Mouse (Mus musculus) kidney, postnatal 36 days (tissue): Measurements from ENCODE around the gene Arid1b.
"Not testable (repeated sequence)": the region's sequence is repeated elsewhere in the genome, so short reads cannot be mapped to it uniquely, and the experiment has no call there.

ENCODE experiments used
- DNase-seq, 2 experiments: peaks; one replicate each; pipeline ENCODE4 v3.0.0; 2021 to 2022; ENCODE audit warnings: mixed read lengths in 2 of 2

Arid1b gene

DNA sequence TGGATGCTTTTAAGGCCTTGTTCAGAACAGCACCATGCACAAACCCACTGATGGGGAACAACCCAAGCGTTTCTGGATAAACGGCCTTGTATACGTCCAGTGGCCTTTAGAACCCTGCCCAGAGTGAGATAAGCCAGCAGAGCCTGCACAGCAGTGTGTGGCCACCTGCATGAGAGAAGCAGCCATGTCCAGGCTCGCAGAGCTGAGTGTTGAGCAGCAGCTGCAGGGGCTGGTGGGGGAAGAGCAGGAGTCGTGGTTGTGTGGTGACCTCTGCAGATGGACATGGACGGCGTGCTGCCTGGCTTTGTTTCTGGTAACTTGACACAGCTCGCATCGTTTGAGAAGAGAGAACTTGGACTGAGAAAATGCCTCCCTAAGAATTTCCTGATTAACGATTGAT lies 97.8 kb downstream of the Arid1b start:
- DNase-seq = no peak

GRCm38 (mm10) chr17:5093343-5093742 lies 99.2 kb downstream of the Arid1b start:
- not testable (repeated sequence) for DNase-seq

GRCm38 (mm10) chr17:5094636-5095035 lies 100.5 kb downstream of the Arid1b start:
- peak; percentile 37 to 55 for DNase-seq

- DNase-seq = no peak
Measured at GRCm38 (mm10) chr17:5095741-5096140, 101.6 kb downstream of the Arid1b start.

- DNase-seq = no peak
Measured at GRCm38 (mm10) chr17:5097046-5097445, 102.9 kb downstream of the Arid1b start.

GRCm38 (mm10) chr17:5097545-5098475 lies 103.7 kb downstream of the Arid1b start:
- peak; percentile 52 to 62 for DNase-seq

GRCm38 (mm10) chr17:5098727-5099126 lies 104.6 kb downstream of the Arid1b start:
- no peak for DNase-seq

- DNase-seq = no peak
Measured at GRCm38 (mm10) chr17:5099238-5099637, 105.1 kb downstream of the Arid1b start.

DNA sequence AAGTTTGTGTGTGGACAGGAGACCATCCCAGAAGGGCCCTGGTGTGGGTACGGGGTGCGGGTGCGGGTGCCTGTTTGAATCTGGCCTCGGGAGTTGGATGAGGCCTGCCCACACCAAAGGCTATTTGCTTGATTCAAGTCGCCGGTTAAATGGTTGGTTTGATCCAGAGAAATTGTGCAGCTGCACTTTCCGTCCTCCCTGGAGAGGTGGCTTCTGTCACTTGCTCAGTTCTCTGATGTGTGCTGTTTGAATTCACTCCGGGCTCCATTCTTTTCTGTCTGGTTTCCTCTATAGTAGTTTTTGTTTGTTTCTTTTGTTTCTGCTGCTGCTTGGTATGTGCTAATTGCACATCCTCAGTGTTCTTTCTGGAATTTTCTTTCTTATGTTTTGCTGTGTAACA lies 107.0 kb downstream of the Arid1b start:
- no peak for DNase-seq

DNA sequence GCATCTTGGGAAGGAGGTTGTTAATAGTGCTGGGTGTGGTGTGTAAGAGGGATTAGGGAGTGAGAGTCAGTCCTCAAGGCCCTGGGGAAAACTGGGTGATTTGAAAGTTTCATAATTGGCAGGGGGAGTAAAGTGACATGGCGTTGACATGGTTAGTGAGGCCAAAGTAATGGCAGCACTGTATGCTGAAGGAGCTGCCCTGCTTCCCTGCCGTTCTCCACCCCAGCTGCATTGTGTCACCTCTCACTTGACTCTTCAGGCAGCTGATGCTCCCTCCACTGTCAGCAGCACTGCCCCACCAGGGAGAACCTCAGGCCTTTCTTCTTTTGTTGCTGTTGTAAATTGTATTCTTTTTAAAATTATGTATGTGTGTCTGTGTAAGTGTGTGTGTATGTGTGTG lies 107.8 kb downstream of the Arid1b start:
- DNase-seq = no peak

DNA sequence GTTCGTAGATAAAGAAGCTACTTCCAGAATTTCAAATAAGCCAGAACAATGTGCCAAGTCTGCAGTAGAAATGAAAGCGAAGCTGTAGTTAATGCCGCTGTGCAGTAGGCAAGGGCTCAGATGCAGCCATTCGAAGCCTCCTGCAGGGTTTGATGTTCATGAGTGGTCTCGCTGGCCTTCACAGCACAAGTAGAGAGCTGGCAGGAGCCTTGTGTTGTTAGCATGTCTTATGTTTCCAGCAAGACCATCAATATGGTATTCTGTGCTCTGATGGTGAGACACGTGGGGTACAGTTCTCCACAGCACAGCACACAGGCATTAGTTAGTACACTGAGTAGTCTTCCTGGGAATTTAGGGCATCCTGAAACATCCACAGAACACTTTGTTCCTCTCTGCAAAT lies 111.6 kb downstream of the Arid1b start:
- no peak for DNase-seq

DNA sequence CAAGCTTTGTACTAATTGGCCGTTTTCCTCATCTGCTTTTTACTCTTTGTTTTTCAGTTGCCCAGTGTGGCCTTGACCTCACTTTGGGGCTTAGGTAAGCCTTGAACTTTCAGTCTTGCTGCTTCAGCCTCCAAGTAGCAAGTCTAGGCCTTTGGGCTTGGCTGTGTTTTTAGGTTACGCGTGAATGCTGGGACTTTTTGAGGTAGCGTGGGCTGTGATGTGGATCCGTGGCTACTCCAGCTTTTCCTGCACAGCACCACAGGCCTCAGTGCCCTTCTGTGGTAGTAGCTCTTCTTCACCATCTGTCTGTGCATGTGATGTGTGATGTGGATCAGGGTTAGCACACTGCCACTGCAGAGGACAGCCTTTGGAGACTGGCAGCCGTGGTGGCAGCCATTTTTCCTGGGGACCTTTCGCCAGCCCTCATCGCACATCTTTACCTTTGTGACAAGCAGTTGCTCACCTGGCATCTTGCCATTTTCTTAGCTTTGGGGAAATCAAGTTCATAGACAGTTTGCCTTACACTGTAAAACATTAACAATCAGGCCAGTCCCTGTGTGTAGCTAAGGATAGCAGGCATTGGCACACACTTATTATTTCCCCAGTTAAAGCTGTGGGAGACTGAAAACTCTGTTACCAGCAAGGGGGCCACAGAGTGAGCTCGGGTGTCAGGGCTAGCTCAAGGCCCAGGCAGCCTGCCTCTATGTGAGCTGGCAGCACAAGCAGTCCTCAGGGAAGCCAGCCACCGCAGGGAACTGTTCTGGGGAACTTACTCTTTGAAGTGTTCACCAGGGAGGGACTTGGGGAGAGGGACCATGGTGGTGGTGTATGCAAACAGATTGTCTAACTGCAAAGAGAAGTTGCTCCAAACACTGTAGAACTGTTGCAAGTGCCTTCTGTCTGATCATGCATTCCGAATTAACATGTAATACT lies 112.4 kb downstream of the Arid1b start:
- peak in 1 of 2 experiments; percentile 54 for DNase-seq

GRCm38 (mm10) chr17:5107501-5107900 lies 113.4 kb downstream of the Arid1b start:
- DNase-seq = no peak

GRCm38 (mm10) chr17:5108022-5108421 lies 113.9 kb downstream of the Arid1b start:
- DNase-seq = no peak

GRCm38 (mm10) chr17:5108546-5109142 lies 114.5 kb downstream of the Arid1b start:
- no peak for DNase-seq

- DNase-seq = no peak
Measured at GRCm38 (mm10) chr17:5109343-5109742, 115.2 kb downstream of the Arid1b start.

GRCm38 (mm10) chr17:5110159-5110558 lies 116.0 kb downstream of the Arid1b start:
- no peak for DNase-seq

DNA sequence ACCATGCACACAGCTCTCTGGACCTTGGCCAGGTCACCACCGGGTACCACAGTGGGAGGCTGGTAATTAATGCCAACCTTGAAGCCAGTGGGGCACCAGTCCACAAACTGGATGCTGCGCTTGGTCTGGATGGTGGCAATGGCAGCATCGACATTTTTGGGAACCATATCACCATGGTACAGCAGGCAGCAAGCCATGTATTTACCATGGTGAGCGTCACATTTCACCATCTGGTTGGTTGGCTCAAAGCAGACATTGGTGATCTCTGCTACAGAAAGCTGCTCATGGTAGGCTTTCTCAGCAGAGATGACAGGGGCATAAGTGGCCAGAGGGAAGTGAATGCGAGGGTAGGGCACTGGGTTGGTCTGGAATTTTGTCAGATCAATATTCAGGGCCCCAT lies 116.8 kb downstream of the Arid1b start:
- not testable (repeated sequence) for DNase-seq

- DNase-seq = no peak
Measured at GRCm38 (mm10) chr17:5112116-5112515, 118.0 kb downstream of the Arid1b start.

GRCm38 (mm10) chr17:5115952-5116351 lies 121.8 kb downstream of the Arid1b start:
- DNase-seq = no peak

- peak in 1 of 2 experiments; percentile 35 for DNase-seq
Measured at GRCm38 (mm10) chr17:5116990-5117389, 122.9 kb downstream of the Arid1b start.

DNA sequence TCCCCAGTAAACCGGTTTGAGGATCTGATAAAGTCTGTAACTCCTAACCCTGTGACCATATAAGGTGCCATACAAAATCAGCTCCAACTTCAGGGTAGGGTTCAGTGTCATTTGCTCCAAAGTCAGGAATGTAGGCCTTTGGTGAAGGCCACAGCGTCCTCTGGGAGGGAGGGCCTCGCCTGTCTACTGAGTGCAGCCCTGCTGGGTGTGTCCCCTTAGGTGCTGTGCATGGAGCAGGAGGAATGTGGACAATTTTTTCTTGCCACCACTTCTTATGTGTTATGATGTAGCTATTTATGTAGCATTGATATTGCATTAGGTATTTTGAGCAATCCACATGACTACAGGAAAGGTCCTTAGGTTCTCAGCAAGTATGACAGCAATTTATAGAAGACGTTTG lies 124.0 kb downstream of the Arid1b start:
- no peak for DNase-seq

GRCm38 (mm10) chr17:5124643-5125042 lies 130.5 kb downstream of the Arid1b start:
- DNase-seq = no peak
